Mouse (Mus musculus): Measurements from ENCODE around the gene Hps6. TPM values are rescaled to one million over a fixed set of nuclear protein-coding genes. Genes with fewer than 3 reads are reported as not detected.
"Not testable (repeated sequence)": the region's sequence is repeated elsewhere in the genome, so short reads cannot be mapped to it uniquely, and the experiment has no call there.

The Hps6 gene
- 4.0 and 4.7 TPM in 2 replicates for polyA plus RNA-seq (2015; fragmentation: Nextera tagmentation; extraction: Ambion mirVana)

DNA sequence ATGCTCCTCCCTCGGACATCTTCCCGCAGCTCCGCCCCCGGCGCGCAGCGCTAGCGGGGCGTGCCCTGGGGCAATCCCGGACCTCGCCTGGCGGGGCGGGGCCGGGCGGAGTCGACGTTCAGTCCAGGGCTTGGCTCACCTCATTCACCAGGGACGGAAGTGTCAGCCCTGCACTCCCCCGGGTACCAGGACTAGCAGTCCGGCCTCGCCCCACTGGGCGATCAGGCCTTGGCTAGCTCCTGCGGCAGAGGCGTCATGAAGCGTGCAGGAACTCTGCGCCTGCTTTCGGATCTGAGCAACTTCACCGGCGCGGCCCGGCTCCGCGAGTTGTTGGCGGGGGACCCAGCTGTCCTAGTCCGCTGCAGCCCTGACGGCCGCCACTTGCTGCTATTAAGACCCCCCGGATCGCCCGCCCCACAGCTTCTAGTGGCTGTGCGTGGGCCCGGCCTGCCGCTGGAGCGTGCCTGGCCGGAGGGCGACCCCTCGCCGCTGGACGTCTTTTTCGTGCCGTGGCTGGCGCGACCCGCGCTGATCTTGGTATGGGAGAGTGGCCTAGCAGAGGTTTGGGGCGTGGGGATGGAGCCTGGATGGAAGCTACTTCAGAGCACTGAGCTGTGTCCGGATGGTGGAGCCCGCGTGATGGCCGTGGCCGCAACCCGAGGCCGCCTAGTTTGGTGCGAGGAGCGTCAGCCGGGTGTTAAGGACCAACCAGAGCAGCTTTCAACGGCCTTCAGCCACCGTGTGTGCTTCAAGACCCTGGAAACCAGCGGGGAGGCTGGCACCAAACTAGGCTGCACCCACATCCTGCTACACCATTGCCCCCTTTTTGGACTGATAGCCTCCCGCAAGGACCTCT, at the start of gene Hps6:
Hps6 (plus strand) TSS at position 138 of the 856 bp plus-strand sequence.
- Histone ChIP-seq H3K27me3 (peaks cover 18% of the 10 kb centered on the region), H3K27ac (replicated peaks) (no peak within 1 kb of the TSS), H3K9ac (peak within 1 kb of the TSS; percentile 74), H3K4me3 (peak within 1 kb of the TSS; percentile 54), H3K9me3 (no peaks in the 10 kb centered on the region), H3K4me2 (peak within 1 kb of the TSS; percentile 93), H3K36me3 (no peaks in the 10 kb centered on the region), H3K4me1 (replicated peaks) (peaks cover 17% of the 10 kb centered on the region)
- 1% methylated on average over 70 of the region's 70 CpGs for WGBS
- peak; percentile 48 for ATAC-seq (ENCODE audit: low read depth)

DNA sequence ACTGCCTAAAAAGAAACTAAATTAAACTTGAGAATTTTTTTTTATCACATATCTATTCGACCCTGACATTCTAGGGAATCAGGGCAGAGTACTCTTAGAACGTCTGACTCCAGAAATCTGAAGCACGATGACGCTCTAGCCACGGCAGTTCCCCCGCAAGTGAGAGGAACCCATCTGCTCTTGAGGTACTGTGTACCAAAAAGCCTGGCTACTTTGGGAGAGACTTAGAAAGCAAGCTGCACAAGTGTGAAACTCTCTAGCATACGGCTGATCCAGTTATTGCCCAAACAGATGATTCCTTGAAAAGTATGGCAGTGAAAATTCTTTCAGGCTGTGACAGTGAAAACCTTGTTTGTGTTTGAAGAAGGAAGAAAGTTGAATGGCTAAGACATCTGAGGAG, 46.6 kb upstream of the Hps6 start:
- 94% methylated on average over 7 of the region's 7 CpGs for WGBS
- H3K4me2 ChIP-seq = no peak overlapping the region
- no peaks in the 10 kb centered on the region for H3K27me3 ChIP-seq
- peaks cover 17% of the 10 kb centered on the region for H3K4me1 ChIP-seq (replicated peaks)
- H3K27ac ChIP-seq (replicated peaks) = no peak overlapping the region
- H3K9me3 ChIP-seq = no peaks in the 10 kb centered on the region
- no peak overlapping the region for H3K9ac ChIP-seq
- no peak for ATAC-seq (ENCODE audit: low read depth)
- no peak overlapping the region for H3K4me3 ChIP-seq
- peaks cover 50% of the 10 kb centered on the region for H3K36me3 ChIP-seq

DNA sequence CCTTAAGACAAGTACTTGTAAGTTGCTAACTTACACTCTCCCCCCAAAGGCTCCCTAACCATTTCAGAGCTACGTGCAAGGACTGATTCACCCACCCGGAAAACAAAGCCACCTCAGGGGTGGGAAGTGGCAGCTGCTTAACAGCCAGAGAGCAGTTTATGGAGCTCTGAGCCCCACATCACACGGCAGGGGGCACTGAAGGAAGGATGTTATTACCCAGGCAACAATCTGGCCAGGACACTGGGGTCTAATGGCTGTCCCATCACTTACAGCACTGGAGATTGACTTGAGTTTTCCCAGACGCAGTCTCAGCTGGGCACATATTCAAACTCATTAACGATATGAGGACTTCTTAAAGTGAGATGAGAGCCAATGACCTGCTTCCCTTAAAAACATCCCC, 42.5 kb upstream of the Hps6 start:
- peaks cover 60% of the 10 kb centered on the region for H3K36me3 ChIP-seq
- H3K27ac ChIP-seq (replicated peaks) = 0 out of 2 replicates have a peak overlapping the region, but pooled peaks have one; percentile 34
- WGBS = 6% methylated on average over 5 of the region's 5 CpGs
- H3K9me3 ChIP-seq = no peaks in the 10 kb centered on the region
- no peak overlapping the region for H3K4me3 ChIP-seq
- H3K27me3 ChIP-seq = no peaks in the 10 kb centered on the region
- peaks cover 20% of the 10 kb centered on the region for H3K4me1 ChIP-seq (replicated peaks)
- no peak overlapping the region for H3K9ac ChIP-seq
- H3K4me2 ChIP-seq = no peak overlapping the region
- ATAC-seq (ENCODE audit: low read depth) = peak; percentile 53; the same call in 1 of the 2 replicates

DNA sequence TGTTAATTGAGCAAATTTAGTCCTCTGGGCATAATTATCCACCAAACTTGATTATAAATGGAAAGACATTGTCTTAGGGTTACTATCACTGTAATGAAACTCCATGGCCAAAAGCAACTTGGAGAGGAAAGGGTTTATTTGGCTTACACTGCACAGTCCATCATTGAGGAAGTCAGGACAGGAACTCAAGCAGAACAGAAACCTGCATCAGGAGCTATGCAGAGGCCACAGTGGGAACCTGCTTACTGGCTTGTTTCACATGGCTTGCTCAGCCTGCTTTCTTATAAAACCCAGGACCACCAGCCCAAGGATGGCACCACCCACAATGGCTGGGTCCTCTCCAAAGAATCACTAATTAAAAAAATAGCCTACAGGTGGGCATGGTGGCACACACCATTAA, 18.9 kb upstream of the Hps6 start:
- Histone ChIP-seq H3K4me1 (replicated peaks) (no peaks in the 10 kb centered on the region), H3K9ac (no peak overlapping the region), H3K9me3 (no peaks in the 10 kb centered on the region), H3K27ac (replicated peaks) (no peak overlapping the region), H3K27me3 (no peaks in the 10 kb centered on the region), H3K36me3 (peaks cover 17% of the 10 kb centered on the region; the same call in 1 of the 2 replicates), H3K4me3 (no peak overlapping the region), H3K4me2 (no peak overlapping the region)
- ATAC-seq (ENCODE audit: low read depth) = no peak

DNA sequence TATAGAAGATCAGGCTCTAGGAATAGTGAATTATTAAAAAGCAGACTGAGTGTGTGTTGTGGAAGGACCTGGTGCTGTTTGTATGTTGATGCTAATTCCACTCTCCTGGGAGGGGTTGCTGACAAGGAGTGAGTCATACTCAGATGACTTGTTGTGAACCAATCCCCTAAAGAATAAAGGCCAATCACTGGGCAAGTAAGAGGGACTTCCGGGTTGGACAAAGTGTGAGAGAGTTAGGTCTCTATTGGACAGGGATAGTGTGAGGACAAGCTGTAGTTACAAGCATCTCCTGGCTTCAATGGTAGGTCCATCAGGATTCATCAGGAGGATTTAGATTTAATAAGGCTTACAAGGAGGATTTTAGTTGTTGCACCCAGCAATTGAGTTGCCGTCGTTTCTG, 15.1 kb upstream of the Hps6 start:
- Histone ChIP-seq H3K4me3 (no peak overlapping the region), H3K9ac (no peak overlapping the region), H3K4me2 (no peak overlapping the region), H3K27me3 (no peaks in the 10 kb centered on the region), H3K27ac (replicated peaks) (no peak overlapping the region), H3K36me3 (peaks cover 10% of the 10 kb centered on the region; the same call in 1 of the 2 replicates), H3K9me3 (no peaks in the 10 kb centered on the region), H3K4me1 (replicated peaks) (no peaks in the 10 kb centered on the region)
- ATAC-seq (ENCODE audit: low read depth) = no peak
- 97% methylated on average over 3 of the region's 3 CpGs for WGBS

DNA sequence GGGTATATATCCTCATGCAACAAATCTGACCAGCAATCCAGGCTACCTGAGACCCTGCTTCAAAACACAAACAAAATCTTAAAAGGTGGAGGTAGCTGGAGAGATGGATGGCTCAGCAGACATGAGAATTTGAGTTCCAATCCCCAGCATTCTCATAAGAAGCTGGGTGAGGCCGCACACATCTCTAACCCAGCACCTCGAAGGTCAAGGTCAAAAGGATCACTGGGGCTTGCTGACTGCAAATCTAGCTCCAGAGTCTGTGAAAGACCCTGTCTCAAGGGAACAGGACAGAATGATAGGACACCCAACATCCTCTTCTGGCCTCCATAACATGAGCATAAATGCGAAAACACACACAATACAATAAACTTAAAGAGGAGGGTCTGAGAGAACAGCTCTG, 12.1 kb upstream of the Hps6 start:
- peaks cover 18% of the 10 kb centered on the region for H3K36me3 ChIP-seq
- no peaks in the 10 kb centered on the region for H3K4me1 ChIP-seq (replicated peaks)
- no peak overlapping the region for H3K27ac ChIP-seq (replicated peaks)
- H3K9ac ChIP-seq = no peak overlapping the region
- no peak for ATAC-seq (ENCODE audit: low read depth)
- H3K9me3 ChIP-seq = 0 out of 2 replicates have a peak, but pooled peaks cover 5% of the 10 kb centered on the region
- no peak overlapping the region for H3K4me2 ChIP-seq
- H3K4me3 ChIP-seq = no peak overlapping the region
- H3K27me3 ChIP-seq = no peaks in the 10 kb centered on the region
- 94% methylated on average over 3 of the region's 3 CpGs for WGBS

DNA sequence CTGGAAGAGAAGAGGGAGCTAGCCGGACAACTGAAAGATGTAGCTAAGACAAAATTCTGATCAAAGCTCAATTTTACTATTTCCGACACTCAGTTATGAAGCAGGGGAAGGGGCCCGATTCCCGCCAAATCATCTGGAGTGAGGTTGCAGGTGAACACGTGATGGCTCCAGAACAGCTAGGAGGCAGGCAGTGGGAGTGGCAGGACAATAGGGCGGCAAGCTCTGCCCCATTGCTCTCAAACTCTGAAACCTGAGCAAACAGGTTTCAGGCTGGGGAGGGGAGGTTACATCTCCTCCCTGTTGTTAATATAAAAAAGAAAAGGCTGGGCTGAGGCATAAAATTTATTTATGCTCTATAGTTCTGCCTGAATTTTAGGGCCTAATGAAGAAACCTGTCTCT, 9.9 kb upstream of the Hps6 start:
- not testable (repeated sequence) for H3K9me3 ChIP-seq; H3K9ac ChIP-seq; H3K4me3 ChIP-seq; H3K27me3 ChIP-seq; H3K36me3 ChIP-seq; H3K4me2 ChIP-seq; H3K27ac ChIP-seq (replicated peaks); ATAC-seq (ENCODE audit: low read depth)
- H3K4me1 ChIP-seq (replicated peaks) = peaks cover 11% of the 10 kb centered on the region
- WGBS = 90% methylated on average over 6 of the region's 6 CpGs

DNA sequence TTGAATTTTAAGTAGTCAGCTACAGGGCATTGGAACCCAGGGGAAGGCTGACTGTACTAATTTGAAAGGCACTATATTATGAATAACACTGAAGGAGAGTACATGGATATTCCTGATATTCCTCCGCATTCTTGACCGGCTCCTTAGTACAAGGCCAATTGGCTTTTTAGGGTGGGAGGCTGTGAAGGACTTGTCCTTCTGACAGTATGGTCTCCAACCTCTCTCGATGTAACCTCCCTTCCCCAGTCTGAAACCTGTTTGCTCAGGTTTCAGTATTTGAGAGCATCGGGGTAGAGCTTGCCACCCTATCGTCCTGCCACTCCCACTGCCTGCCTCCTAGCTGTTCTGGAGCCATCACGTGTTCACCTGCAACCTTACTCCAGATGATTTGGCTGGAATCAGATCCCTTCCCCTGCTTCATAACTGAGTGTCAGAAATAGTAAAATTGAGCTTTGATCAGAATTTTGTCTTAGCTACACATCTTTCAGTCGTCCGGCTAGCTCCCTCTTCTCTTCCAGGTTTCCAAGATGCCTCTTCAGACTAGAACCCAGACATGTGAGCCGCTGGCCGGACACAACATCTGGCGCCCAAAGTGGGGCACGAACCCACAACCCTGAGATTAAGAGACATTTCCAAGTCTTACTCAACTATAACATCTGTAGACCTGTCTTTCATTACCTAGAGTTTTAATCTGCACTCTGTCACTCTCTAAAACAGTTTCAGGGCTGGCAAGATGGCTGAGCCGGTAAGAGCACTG, 9.1 kb upstream of the Hps6 start:
- WGBS = 97% methylated on average over 13 of the region's 13 CpGs

DNA sequence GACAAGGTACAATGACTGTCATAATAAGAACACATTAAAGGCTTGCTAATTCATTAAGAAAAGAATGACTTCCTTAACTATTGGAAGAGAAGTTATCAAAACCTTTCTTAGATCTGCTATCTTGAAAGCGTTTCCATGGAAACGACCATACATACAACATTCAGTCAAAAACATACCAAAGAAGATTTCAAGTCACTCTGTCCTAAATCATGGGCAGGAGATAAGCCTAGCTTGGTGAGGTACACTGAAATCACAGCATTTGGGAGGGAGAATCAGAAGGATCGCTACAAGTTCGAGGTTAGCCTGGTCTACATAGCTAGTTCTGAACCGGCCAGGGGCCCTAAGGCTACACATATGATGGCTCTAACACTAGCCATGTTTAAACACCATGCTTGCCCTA, 5.9 kb upstream of the Hps6 start:
- peak; percentile 6; the same call in 1 of the 2 replicates for ATAC-seq (ENCODE audit: low read depth)
- Histone ChIP-seq H3K27me3 (no peaks in the 10 kb centered on the region; the same call in 1 of the 2 replicates), H3K4me1 (replicated peaks) (peaks cover 11% of the 10 kb centered on the region), H3K4me2 (peak overlapping the region; percentile 68), H3K4me3 (peak overlapping the region; percentile 89), H3K36me3 (peaks cover 8% of the 10 kb centered on the region), H3K9me3 (0 out of 2 replicates have a peak, but pooled peaks cover 5% of the 10 kb centered on the region), H3K9ac (peak overlapping the region; percentile 95), H3K27ac (replicated peaks) (no peak overlapping the region; the same call in 1 of the 2 replicates)
- WGBS = 69% methylated on average over 5 of the region's 5 CpGs

More for the DNA sequence above, 9.1 kb upstream of the Hps6 start:
- Histone ChIP-seq H3K36me3 (peaks cover 8% of the 10 kb centered on the region), H3K4me3 (no peak overlapping the region), H3K27ac (replicated peaks) (no peak overlapping the region), H3K9ac (no peak overlapping the region), H3K27me3 (no peaks in the 10 kb centered on the region), H3K4me1 (replicated peaks) (peaks cover 11% of the 10 kb centered on the region), H3K4me2 (no peak overlapping the region), H3K9me3 (0 out of 2 replicates have a peak, but pooled peaks cover 5% of the 10 kb centered on the region)
- no peak for ATAC-seq (ENCODE audit: low read depth)

DNA sequence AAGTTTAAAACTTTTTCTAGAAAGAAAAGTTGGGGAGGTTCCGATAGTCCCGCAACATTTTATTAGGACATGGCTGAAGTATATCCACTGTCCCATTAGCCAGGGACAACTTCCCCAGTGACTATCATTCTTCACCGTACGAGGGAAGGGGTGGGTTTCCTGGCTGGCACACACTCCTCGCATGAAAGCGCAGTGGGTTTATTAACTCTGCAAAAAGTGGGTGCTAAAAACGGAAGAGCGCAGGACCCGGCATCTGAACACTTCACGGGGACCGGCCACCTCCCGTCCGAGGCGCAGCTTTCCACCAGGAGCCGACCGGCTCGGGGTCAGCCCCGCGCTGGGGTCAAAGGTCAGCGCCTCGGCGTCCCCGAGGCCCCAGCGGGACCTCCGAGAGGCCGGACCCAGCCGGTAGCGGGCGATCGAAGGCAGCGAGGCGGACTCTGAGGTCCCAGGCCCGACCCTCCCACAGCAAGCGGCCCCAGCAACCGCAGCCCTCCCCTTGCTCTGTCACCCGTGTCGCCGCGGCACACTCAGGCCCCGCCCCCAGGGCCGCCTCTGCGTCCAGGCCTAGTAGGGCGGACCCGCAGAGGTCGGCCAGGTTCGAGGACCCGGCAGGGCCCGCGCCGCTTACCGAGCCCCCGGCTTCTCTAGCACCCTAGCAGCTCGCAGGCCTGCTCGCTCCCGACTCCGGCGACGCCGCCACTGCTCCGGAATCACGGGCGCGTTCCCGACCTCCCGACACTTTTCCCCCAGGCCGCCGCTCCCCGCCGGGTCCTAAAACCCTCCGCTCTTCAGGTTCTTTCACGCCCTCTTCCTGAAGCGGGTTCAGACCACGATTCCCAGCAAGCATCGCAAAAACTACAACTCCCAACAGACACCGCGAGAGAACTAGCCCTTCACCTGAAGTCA, 5.3 kb upstream of the Hps6 start, which contains the start of gene Armh3:
Armh3 (minus strand) TSS at position 704 of the 909 bp plus-strand sequence.
- Histone ChIP-seq H3K4me1 (replicated peaks) (peaks cover 11% of the 10 kb centered on the region), H3K9ac (peak within 1 kb of the TSS; percentile 95), H3K27me3 (peaks cover 4% of the 10 kb centered on the region), H3K4me3 (peak within 1 kb of the TSS; percentile 89), H3K27ac (replicated peaks) (peak within 1 kb of the TSS; percentile 97), H3K36me3 (peaks cover 8% of the 10 kb centered on the region), H3K4me2 (peak within 1 kb of the TSS; percentile 68), H3K9me3 (0 out of 2 replicates have a peak, but pooled peaks cover 5% of the 10 kb centered on the region)
- peak; percentile 95 for ATAC-seq (ENCODE audit: low read depth)
- 2% methylated on average over 76 of the region's 76 CpGs for WGBS

DNA sequence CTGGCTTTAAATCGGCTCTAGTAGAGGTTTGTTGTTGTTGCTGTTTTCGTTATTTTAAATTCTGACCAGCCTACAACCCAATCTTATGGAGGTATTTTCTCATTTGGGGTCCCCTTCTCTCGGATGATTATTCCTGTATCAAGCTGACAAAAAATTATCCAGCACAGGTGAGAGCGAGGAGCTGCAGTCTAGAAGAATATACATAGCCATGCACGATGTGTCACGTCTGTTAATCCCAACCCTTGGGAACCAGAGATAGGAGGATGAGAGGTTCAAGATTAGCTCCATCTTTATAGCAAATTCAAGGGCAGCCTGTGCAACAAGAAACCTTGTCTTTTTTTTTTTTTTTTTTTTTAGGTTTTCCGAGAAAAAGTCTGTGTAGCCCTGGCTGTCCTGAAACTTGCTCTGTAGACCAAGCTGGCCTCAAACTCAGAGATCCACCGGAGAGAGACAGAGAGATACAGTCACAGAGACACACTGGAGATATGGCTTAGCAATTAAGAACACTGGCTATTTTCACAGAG, 4.6 kb upstream of the Hps6 start:
- 9% methylated on average over 8 of the region's 8 CpGs for WGBS
- H3K27ac ChIP-seq (replicated peaks) = 0 out of 2 replicates have a peak overlapping the region, but pooled peaks have one; percentile 97
- peak; percentile 41 for ATAC-seq (ENCODE audit: low read depth)

More for the DNA sequence above, 4.6 kb upstream of the Hps6 start:
- H3K36me3 ChIP-seq = peaks cover 8% of the 10 kb centered on the region
- peak overlapping the region; percentile 89 for H3K4me3 ChIP-seq
- H3K4me2 ChIP-seq = peak overlapping the region; percentile 68
- H3K27me3 ChIP-seq = peaks cover 7% of the 10 kb centered on the region
- H3K9ac ChIP-seq = peak overlapping the region; percentile 95
- 0 out of 2 replicates have a peak, but pooled peaks cover 5% of the 10 kb centered on the region for H3K9me3 ChIP-seq
- H3K4me1 ChIP-seq (replicated peaks) = peaks cover 18% of the 10 kb centered on the region

All from neural tube, embryonic 13.5 days (tissue).